Mouse (Mus musculus): ENCODE results near the gene Hells.

DNA sequence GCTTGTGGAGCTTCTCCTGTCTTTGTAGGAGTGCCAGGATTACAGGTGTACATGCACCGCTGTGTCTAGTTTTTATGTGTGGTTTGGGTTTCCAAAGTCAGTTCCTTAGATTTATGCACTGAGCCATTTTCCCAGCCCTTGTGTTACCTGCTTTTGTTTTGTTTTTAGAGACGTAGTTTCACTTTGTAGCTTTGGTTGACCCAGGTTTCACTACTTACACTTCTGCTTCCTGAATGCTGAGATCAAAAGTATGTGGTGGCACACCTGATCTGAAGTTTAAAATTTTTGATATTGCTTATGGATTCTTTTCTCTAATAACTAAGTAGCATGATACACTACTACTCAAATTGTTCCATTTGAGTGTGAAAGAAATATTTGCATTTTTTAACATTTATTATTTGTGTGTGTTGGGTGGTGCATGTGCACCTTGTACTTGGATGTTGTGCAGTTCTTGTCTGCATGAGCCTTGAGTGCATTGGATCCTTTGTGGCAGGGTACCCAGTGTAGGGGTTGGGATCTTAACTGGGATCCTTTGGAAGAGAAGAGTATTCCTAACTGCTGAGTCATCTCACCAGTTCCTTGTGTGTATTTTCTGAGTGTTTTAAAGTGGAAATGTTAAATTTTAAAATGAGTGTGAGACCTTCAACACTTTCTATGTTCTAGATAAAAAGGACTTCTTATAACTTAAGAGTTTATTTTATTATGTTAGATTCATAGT is 14.0 kb downstream of the Hells start:
- no peak for TF ChIP-seq CTCF (conservative IDR thresholded peaks at IDR 0.05; ENCODE audit: insufficient read depth, insufficient read length, low read depth, low read length)
- TF ChIP-seq POLR2A (IDR thresholded peaks at IDR 0.05; ENCODE audit: low read depth, low read length) = no peak

Data from kidney, adult 2 months (tissue).